16 mouse cellular contexts compared by ENCODE assay signal in the genomic region with DNA sequence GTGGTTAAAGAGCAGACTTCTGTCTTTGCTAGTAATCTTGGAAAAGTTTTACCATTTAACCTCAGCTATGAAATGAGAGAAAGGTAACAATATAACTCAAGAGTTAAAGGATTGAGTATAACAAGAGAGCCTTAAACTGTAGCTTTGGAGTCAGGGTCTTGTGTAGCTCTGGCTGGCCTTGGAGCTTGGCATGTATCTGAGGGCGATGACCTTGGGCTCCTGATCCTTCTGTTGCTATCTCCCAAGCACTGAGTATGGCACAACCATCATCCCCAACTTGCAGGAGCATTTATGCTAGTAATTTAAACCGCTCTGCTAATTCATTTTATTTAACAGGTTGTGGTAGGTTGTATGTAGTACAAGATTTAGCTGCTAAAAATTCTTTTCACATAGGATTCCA. TPM values are rescaled to one million over a fixed set of nuclear protein-coding genes. Genes with fewer than 3 reads are reported as not detected.
A peak's percentile ranks its signal among the peaks of the same experiment; 100 is the strongest.
DNase-seq lines count a peak whose midpoint lies in the region; ATAC-seq and TF ChIP-seq lines count a peak whose summit lies in the region.
"Had no signal": no experiment of that assay in that cellular context is flagged by ENCODE, and none has a peak within 500 bp of the region (broad histone marks: within the 10 kb centered on the region; RNA-seq: fewer than 3 reads in every experiment).

No protein-coding gene starts in this region.

- TF ChIP-seq CTCF in gastrocnemius, adult 2 months (IDR thresholded peaks at IDR 0.05), result no peak
- TF ChIP-seq CTCF in heart, postnatal 0 days (IDR thresholded peaks at IDR 0.05; ENCODE audit: low read depth), result no peak
- no peak for TF ChIP-seq CTCF in CH12.LX (conservative IDR thresholded peaks at IDR 0.05 in 1 of 2, IDR thresholded peaks at IDR 0.05 in 1 of 2; ENCODE audit: low read depth in 2 of 2, low read length in 2 of 2)
- no peak for TF ChIP-seq CTCF in ES-Bruce4 (IDR thresholded peaks at IDR 0.05; ENCODE audit: low read depth, low read length)

- TF ChIP-seq EP300 in heart, postnatal 0 days (IDR thresholded peaks at IDR 0.05; ENCODE audit: low read depth), result no peak
- no peak for TF ChIP-seq EP300 in CH12.LX (IDR thresholded peaks at IDR 0.05; ENCODE audit: low read length)
- no peak for TF ChIP-seq EP300 in ES-Bruce4 (IDR thresholded peaks at IDR 0.05; ENCODE audit: insufficient read depth, low read depth, low read length)

- no peak overlapping the region for H3K9ac ChIP-seq in heart, postnatal 0 days (replicated peaks; ENCODE audit: low read depth, low read length)
- H3K9ac ChIP-seq in CH12.LX (ENCODE audit: insufficient read depth, low read depth) (no peak overlapping the region), ES-Bruce4 (ENCODE audit: low read depth, poor library complexity, severe bottlenecking) (no peak overlapping the region)
- H3K9ac ChIP-seq: forebrain, embryonic 13.5 days; forebrain, postnatal 0 days; hindbrain, embryonic 15.5 days had no signal

- intact Hi-C loops in gastrocnemius, adult 2 months (cut with DNase I), result no loop called here
- intact Hi-C loops in gastrocnemius, postnatal 14 days (cut with DNase I; ENCODE audit: low total_unique reads), result loop anchor here (5.0 kb wide), 1 partner anchor 107 kb away; no protein-coding TSS in a partner anchor
- intact Hi-C loops in heart, postnatal 10 days (cut with DNase I), result loop anchor here (2.0 to 5.0 kb wide), 2 partner anchors 133 to 135 kb away; no protein-coding TSS in a partner anchor

- in situ Hi-C loops in CH12.LX (cut with MboI; ENCODE audit: low pct_ligation_motif_present, low pct_unique_long_range_greater_than_20kb, low sequenced_read_pairs), result no loop called here

- TF ChIP-seq RAD21 in CH12.LX (IDR thresholded peaks at IDR 0.05; ENCODE audit: low read depth, low read length), result no peak

- DNase-seq in gastrocnemius, adult 2 months, result peak; percentile 14
- DNase-seq in gastrocnemius, postnatal 14 days, result no peak
- DNase-seq in heart, postnatal 0 days (ENCODE audit: low spot score), result no peak
- no peak for DNase-seq in heart, postnatal 10 days
- DNase-seq in CH12.LX (ENCODE audit: extremely low read depth), result no peak
- DNase-seq: cerebellum, adult 2 months; cerebellum, postnatal 10 days; forebrain, postnatal 0 days; gastrocnemius, postnatal 36 days; heart, adult 11 months; kidney, adult 2 months had no signal

- H3K27me3 ChIP-seq in heart, postnatal 0 days (ENCODE audit: control insufficient read depth, insufficient read depth, low read length), result no peaks in the 10 kb centered on the region
- H3K27me3 ChIP-seq in CH12.LX (replicated peaks), result no peaks in the 10 kb centered on the region
- no peaks in the 10 kb centered on the region for H3K27me3 ChIP-seq in ES-Bruce4 (ENCODE audit: control insufficient read depth, insufficient read depth, low read length, poor library complexity, severe bottlenecking)
- H3K27me3 ChIP-seq: forebrain, embryonic 13.5 days; hindbrain, embryonic 15.5 days had no signal

- peaks cover 41% of the 10 kb centered on the region for H3K79me2 ChIP-seq in CH12.LX (replicated peaks; ENCODE audit: control insufficient read depth, extremely low read depth, insufficient read depth, poor library complexity, severe bottlenecking)

- no peaks in the 10 kb centered on the region for H3K9me3 ChIP-seq in heart, postnatal 0 days (replicated peaks; ENCODE audit: control insufficient read depth, low read length)
- H3K9me3 ChIP-seq in CH12.LX (replicated peaks; ENCODE audit: low read length) (no peaks in the 10 kb centered on the region), ES-Bruce4 (replicated peaks; ENCODE audit: control insufficient read depth, insufficient read depth, low read length, poor library complexity, severe bottlenecking) (no peaks in the 10 kb centered on the region)
- H3K9me3 ChIP-seq: embryonic facial prominence, embryonic 10.5 days; forebrain, embryonic 13.5 days; hindbrain, embryonic 15.5 days had no signal

- peaks cover 85% of the 10 kb centered on the region for H3K36me3 ChIP-seq in heart, postnatal 0 days (replicated peaks; ENCODE audit: control insufficient read depth, insufficient read depth, low read length)
- H3K36me3 ChIP-seq in CH12.LX (replicated peaks in 1 of 2; ENCODE audit: control insufficient read depth in 1 of 2, insufficient read depth in 1 of 2, low read length in 1 of 2), result peaks cover 87 to 96% of the 10 kb centered on the region in 2 experiments
- peaks cover 91% of the 10 kb centered on the region for H3K36me3 ChIP-seq in ES-Bruce4 (ENCODE audit: control insufficient read depth, insufficient read depth, low read length, poor library complexity, severe bottlenecking)

- no peak overlapping the region for H3K4me3 ChIP-seq in gastrocnemius, adult 2 months
- H3K4me3 ChIP-seq in heart, postnatal 0 days (ENCODE audit: low read depth, low read length), result no peak overlapping the region
- no peak overlapping the region for H3K4me3 ChIP-seq in CH12.LX (replicated peaks in 1 of 3; ENCODE audit: low read depth in 2 of 3, low read length in 2 of 3, poor library complexity in 1 of 3)
- H3K4me3 ChIP-seq in ES-Bruce4 (ENCODE audit: low read depth, low read length), result no peak overlapping the region
- H3K4me3 ChIP-seq: embryonic facial prominence, embryonic 10.5 days; forebrain, embryonic 13.5 days; hindbrain, embryonic 15.5 days had no signal

- TF ChIP-seq POLR2A in CH12.LX (IDR thresholded peaks at IDR 0.05; ENCODE audit: low read depth, low read length), result no peak
- TF ChIP-seq POLR2A in ES-Bruce4 (IDR thresholded peaks at IDR 0.05; ENCODE audit: insufficient read depth, low read length), result no peak

- peak overlapping the region; percentile 100 for H3K27ac ChIP-seq in gastrocnemius, adult 2 months
- peak overlapping the region; percentile 7; the same call in 1 of the 2 replicates for H3K27ac ChIP-seq in heart, postnatal 0 days (ENCODE audit: low read depth)
- no peak overlapping the region for H3K27ac ChIP-seq in CH12.LX (ENCODE audit: insufficient read depth, low read depth)
- H3K27ac ChIP-seq in ES-Bruce4 (ENCODE audit: insufficient read depth, low read length), result peak overlapping the region; percentile 60; the same call in 1 of the 2 replicates
- H3K27ac ChIP-seq: embryonic facial prominence, embryonic 10.5 days; forebrain, embryonic 13.5 days; hindbrain, embryonic 15.5 days had no signal

- dilution Hi-C loops in CH12.LX (cut with MboI; ENCODE audit: extremely low pct_ligation_motif_present, extremely low pct_unique_long_range_greater_than_20kb, low sequenced_read_pairs), result no loop called here

- no peaks in the 10 kb centered on the region for H3K4me1 ChIP-seq in heart, postnatal 0 days (ENCODE audit: control insufficient read depth, insufficient read depth)
- H3K4me1 ChIP-seq in CH12.LX (ENCODE audit: control insufficient read depth in 1 of 2, insufficient read depth in 2 of 2) (peaks cover 3 to 89% of the 10 kb centered on the region in 2 experiments), ES-Bruce4 (ENCODE audit: control insufficient read depth, insufficient read depth, low read length) (peaks cover 1% of the 10 kb centered on the region)
- H3K4me1 ChIP-seq: hindbrain, embryonic 15.5 days had no signal

- 94% methylated on average over 2 of the region's 2 CpGs for WGBS in heart, postnatal 0 days

- no peak for ATAC-seq in heart, postnatal 0 days (ENCODE audit: insufficient read depth, low read depth)
- ATAC-seq: forebrain, embryonic 13.5 days; forebrain, postnatal 0 days; intestine, embryonic 16.5 days had no signal

- H3K4me2 ChIP-seq in heart, postnatal 0 days (ENCODE audit: low read depth, low read length), result no peak overlapping the region
- no peak overlapping the region for H3K4me2 ChIP-seq in CH12.LX (ENCODE audit: insufficient read depth, low read depth, poor library complexity, severe bottlenecking)
- H3K4me2 ChIP-seq: forebrain, embryonic 13.5 days; hindbrain, embryonic 15.5 days had no signal

RNA-seq across cellular contexts. Expression of gene Eef1g, which starts 8.7 kb away (rescaled TPM):
- total RNA-seq in gastrocnemius, adult 2 months (2021), result 100 to 1,000 TPM; 423 to 463 TPM
- 100 to 1,000 TPM; 500 to 587 TPM for total RNA-seq in gastrocnemius, postnatal 14 days (2021)
- 407 and 439 TPM in 2 replicates for total RNA-seq in heart, postnatal 0 days (2014; rRNA removed; ENCODE audit: low replicate concordance)
- polyA plus RNA-seq in heart, postnatal 0 days (2015; fragmentation: Nextera tagmentation; extraction: Ambion mirVana), result 172 and 173 TPM in 2 replicates
- 100 to 1,000 TPM; 283 to 289 TPM for total RNA-seq in heart, postnatal 10 days (2021)
- total RNA-seq in CH12.LX (2012; rRNA removed), result 1,294 and 1,368 TPM in 2 replicates
- total RNA-seq in CH12.LX (2014; rRNA removed), result 1,172 and 1,266 TPM in 2 replicates
- polyA plus RNA-seq in CH12.LX (2012; ENCODE audit: insufficient read length, low read depth), result 1,511 and 1,695 TPM in 2 replicates
- 1,175 and 1,274 TPM in 2 replicates for polyA plus RNA-seq in ES-Bruce4 (2011; ENCODE audit: insufficient read depth, insufficient read length, low read depth, missing spikeins)

RNA-seq across cellular contexts. Expression of gene Ahnak, which starts 13.6 kb away (rescaled TPM):
- total RNA-seq in gastrocnemius, adult 2 months (2021), result 100 to 1,000 TPM; 212 to 217 TPM
- total RNA-seq in gastrocnemius, postnatal 14 days (2021), result 100 to 1,000 TPM; 194 to 197 TPM
- total RNA-seq in heart, postnatal 0 days (2014; rRNA removed; ENCODE audit: low replicate concordance), result 122 and 135 TPM in 2 replicates
- polyA plus RNA-seq in heart, postnatal 0 days (2015; fragmentation: Nextera tagmentation; extraction: Ambion mirVana), result 56.8 and 59.1 TPM in 2 replicates
- total RNA-seq in heart, postnatal 10 days (2021), result 100 to 1,000 TPM; 348 to 380 TPM
- total RNA-seq in CH12.LX (2012; rRNA removed), result 15.3 and 21.7 TPM in 2 replicates
- total RNA-seq in CH12.LX (2014; rRNA removed), result 1.5 and 1.7 TPM in 2 replicates
- polyA plus RNA-seq in CH12.LX (2012; ENCODE audit: insufficient read length, low read depth), result 1.8 and 2.0 TPM in 2 replicates
- 162 and 163 TPM in 2 replicates for polyA plus RNA-seq in ES-Bruce4 (2011; ENCODE audit: insufficient read depth, insufficient read length, low read depth, missing spikeins)

RNA-seq across cellular contexts. Expression of gene Tut1, which starts 21.8 kb away (rescaled TPM):
- total RNA-seq in gastrocnemius, adult 2 months (2021), result 10 to 100 TPM in 1 of 2 experiments, 1 to 10 TPM in 1; 7.9 to 10.4 TPM
- 1 to 10 TPM; 8.2 to 8.4 TPM for total RNA-seq in gastrocnemius, postnatal 14 days (2021)
- total RNA-seq in heart, postnatal 0 days (2014; rRNA removed; ENCODE audit: low replicate concordance), result 9.8 and 18.0 TPM in 2 replicates
- 8.2 and 10.4 TPM in 2 replicates for polyA plus RNA-seq in heart, postnatal 0 days (2015; fragmentation: Nextera tagmentation; extraction: Ambion mirVana)
- 10 to 100 TPM in 1 of 2 experiments, 1 to 10 TPM in 1; 8.5 to 10.4 TPM for total RNA-seq in heart, postnatal 10 days (2021)
- 47.7 and 49.1 TPM in 2 replicates for total RNA-seq in CH12.LX (2012; rRNA removed)
- total RNA-seq in CH12.LX (2014; rRNA removed), result 40.4 and 41.8 TPM in 2 replicates
- polyA plus RNA-seq in CH12.LX (2012; ENCODE audit: insufficient read length, low read depth), result 52.9 and 54.9 TPM in 2 replicates
- polyA plus RNA-seq in ES-Bruce4 (2011; ENCODE audit: insufficient read depth, insufficient read length, low read depth, missing spikeins), result 26.4 and 30.1 TPM in 2 replicates

RNA-seq across cellular contexts. Expression of gene Mta2, which starts 33.8 kb away (rescaled TPM):
- 10 to 100 TPM; 23.5 to 27.2 TPM for total RNA-seq in gastrocnemius, adult 2 months (2021)
- total RNA-seq in gastrocnemius, postnatal 14 days (2021), result 10 to 100 TPM; 27.4 to 27.9 TPM
- total RNA-seq in heart, postnatal 0 days (2014; rRNA removed; ENCODE audit: low replicate concordance), result 55.1 and 57.9 TPM in 2 replicates
- polyA plus RNA-seq in heart, postnatal 0 days (2015; fragmentation: Nextera tagmentation; extraction: Ambion mirVana), result 47.6 and 51.5 TPM in 2 replicates
- 10 to 100 TPM; 54.4 to 59.5 TPM for total RNA-seq in heart, postnatal 10 days (2021)
- 131 and 158 TPM in 2 replicates for total RNA-seq in CH12.LX (2012; rRNA removed)
- total RNA-seq in CH12.LX (2014; rRNA removed), result 115 and 117 TPM in 2 replicates
- polyA plus RNA-seq in CH12.LX (2012; ENCODE audit: insufficient read length, low read depth), result 149 and 162 TPM in 2 replicates
- polyA plus RNA-seq in ES-Bruce4 (2011; ENCODE audit: insufficient read depth, insufficient read length, low read depth, missing spikeins), result 106 and 108 TPM in 2 replicates

RNA-seq across cellular contexts. Expression of gene Eml3, which starts 46.1 kb away (rescaled TPM):
- 1 to 10 TPM; 3.4 to 6.2 TPM for total RNA-seq in gastrocnemius, adult 2 months (2021)
- total RNA-seq in gastrocnemius, postnatal 14 days (2021), result 1 to 10 TPM; 8.6 to 8.9 TPM
- total RNA-seq in heart, postnatal 0 days (2014; rRNA removed; ENCODE audit: low replicate concordance), result 6.7 and 21.0 TPM in 2 replicates
- polyA plus RNA-seq in heart, postnatal 0 days (2015; fragmentation: Nextera tagmentation; extraction: Ambion mirVana), result 9.6 and 10.1 TPM in 2 replicates
- 10 to 100 TPM; 16.7 to 18.7 TPM for total RNA-seq in heart, postnatal 10 days (2021)
- total RNA-seq in CH12.LX (2012; rRNA removed) (33.3 and 33.6 TPM in 2 replicates), CH12.LX (2014; rRNA removed) (18.7 and 20.4 TPM in 2 replicates)
- polyA plus RNA-seq in CH12.LX (2012; ENCODE audit: insufficient read length, low read depth) (35.2 and 37.3 TPM in 2 replicates), ES-Bruce4 (2011; ENCODE audit: insufficient read depth, insufficient read length, low read depth, missing spikeins) (19.2 and 20.4 TPM in 2 replicates)
